Mouse (Mus musculus) lung, adult 2 months (tissue): Measurements from ENCODE around the gene Fam213a.

Experiments used
- CTCF ChIP-seq: fragments of 200-500 bp; IDR thresholded peaks from 2 replicates; pipeline ENCODE4 v1.5.1; 2011; ENCODE audit warnings: mild to moderate bottlenecking, low read length, control low read depth; ENCODE audit not compliant: insufficient read depth
- POLR2A ChIP-seq: fragments of 200-500 bp; IDR thresholded peaks from 2 replicates; pipeline ENCODE4 v1.6.1; 2011; ENCODE audit warnings: low read depth, mild to moderate bottlenecking, control low read depth, low read length, borderline replicate concordance; ENCODE audit errors: extremely low read depth

- no peak for TF ChIP-seq CTCF
- TF ChIP-seq POLR2A, result no peak
Measured at GRCm38 (mm10) chr14:41006899-41007298, 6.7 kb downstream of the Fam213a start.
